Mouse (Mus musculus): Measurements from ENCODE around the gene Mnt. TPM values are rescaled to one million over a fixed set of nuclear protein-coding genes. Genes with fewer than 3 reads are reported as not detected.
A peak's percentile ranks its signal among the peaks of the same experiment; 100 is the strongest.
"Not testable (repeated sequence)": the region's sequence is repeated elsewhere in the genome, so short reads cannot be mapped to it uniquely, and the experiment has no call there.

Gene Mnt
- 3.0 and 3.7 TPM in 2 replicates for polyA plus RNA-seq (2015; fragmentation: Nextera tagmentation; extraction: Ambion mirVana)

DNA sequence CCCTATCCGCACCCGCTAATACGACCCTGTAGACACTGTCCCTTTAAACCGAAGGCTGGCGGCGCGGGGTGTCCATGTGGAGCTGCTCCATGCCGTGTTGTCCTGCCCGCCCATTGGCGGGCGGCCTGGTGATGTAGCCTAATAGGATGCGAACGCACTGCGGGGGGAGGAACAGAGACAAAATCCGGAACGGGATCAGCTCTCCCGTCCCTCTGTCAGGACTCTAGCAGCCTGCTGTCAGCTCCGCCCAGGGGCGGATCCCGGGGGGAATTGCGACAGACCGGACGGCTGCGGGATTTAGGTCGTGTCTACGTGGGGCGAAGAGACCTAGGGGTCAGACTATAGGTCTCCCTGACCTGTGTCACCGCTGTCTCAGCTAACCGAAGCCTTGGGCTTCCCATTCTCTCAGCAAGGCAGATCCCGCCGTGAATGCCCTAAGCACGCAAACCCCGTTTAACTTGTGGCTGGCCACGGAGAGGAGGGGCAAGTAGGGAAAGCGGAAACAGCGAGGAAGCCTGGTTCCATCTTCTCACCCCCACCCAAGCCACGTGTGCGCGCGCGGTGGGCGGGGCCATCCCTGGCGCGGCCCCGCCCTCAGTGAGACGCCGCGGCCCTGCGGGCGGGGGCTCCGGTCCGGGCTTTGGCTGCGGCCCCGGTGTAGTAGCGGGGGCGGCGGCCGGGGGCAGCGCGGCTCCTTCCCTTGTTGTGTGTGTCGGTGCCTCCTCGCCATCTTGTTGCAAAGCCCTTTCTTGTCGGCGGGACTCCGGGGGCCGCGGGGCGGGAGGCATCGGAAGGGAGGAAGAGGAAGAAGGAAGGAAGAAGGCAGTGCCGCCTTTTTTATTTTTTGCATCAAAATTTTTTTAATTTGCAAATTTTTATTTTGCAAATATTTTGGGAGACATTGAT is at the start of gene Mnt:
Gene Mnt (plus strand): TSS at position 665 of the 906 bp plus-strand sequence.
- peak within 1 kb of the TSS; percentile 85 for H3K9ac ChIP-seq
- H3K36me3 ChIP-seq: no peaks in the 10 kb centered on the region
- WGBS: under 1% methylated on average over 70 of the region's 70 CpGs
- H3K4me3 ChIP-seq: peak within 1 kb of the TSS; percentile 90
- no peaks in the 10 kb centered on the region for H3K27me3 ChIP-seq
- H3K4me1 ChIP-seq (replicated peaks): peaks cover 43% of the 10 kb centered on the region
- peak within 1 kb of the TSS; percentile 97 for H3K27ac ChIP-seq
- peak within 1 kb of the TSS; percentile 83 for H3K4me2 ChIP-seq
- H3K9me3 ChIP-seq (replicated peaks): no peaks in the 10 kb centered on the region
- ATAC-seq (replicated peaks; ENCODE audit: insufficient number of reproducible peaks, insufficient read depth, low FRiP score, low read depth): peak; percentile 76

DNA sequence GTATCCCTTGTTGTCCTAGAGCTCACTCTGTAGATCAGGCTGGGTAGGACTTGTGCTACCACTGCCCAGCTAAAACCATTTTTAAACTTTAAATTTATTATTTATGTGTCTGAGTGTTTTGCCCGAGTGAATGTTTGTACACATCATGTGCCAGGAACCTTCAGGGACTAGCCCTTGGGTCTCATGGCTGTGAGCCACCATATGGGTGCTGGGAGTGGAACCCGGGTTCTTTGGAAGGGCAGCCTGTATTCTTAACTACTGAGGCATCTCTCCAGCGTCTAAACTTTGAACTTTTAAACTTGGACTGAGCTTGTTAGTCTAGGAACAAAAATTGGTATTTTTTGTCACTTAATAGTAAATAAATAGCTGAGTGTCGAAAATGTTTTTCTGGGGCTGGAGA is 37.8 kb upstream of the Mnt start:
- Histone ChIP-seq H3K27ac (no peak overlapping the region), H3K9me3 (replicated peaks) (no peaks in the 10 kb centered on the region), H3K4me2 (no peak overlapping the region), H3K4me1 (replicated peaks) (no peaks in the 10 kb centered on the region), H3K4me3 (no peak overlapping the region), H3K36me3 (peaks cover 56% of the 10 kb centered on the region), H3K9ac (no peak overlapping the region), H3K27me3 (no peaks in the 10 kb centered on the region)
- ATAC-seq (replicated peaks; ENCODE audit: insufficient number of reproducible peaks, insufficient read depth, low FRiP score, low read depth): no peak
- WGBS: 90% methylated on average over 4 of the region's 4 CpGs

DNA sequence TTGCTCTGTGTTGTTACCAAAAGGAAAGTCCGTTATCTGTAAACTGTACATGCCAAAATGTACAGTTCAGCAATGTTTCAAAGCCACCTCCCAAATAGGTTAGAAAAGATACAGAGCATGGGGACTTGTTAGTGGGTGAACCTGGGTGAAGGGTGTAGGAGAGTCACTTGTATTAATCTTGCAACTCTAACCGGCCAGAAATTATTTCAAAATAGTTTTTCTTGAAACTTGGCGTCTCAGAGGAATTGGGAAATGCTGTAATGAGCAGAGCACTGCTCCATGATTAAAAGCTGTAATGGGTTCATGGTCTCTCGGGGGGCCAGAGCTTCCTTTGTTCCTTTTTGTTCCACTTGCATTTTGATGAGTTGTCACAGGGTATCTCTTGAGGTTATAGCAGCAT is 30.1 kb upstream of the Mnt start:
- no peak overlapping the region for H3K4me3 ChIP-seq
- H3K9ac ChIP-seq: no peak overlapping the region
- no peak for ATAC-seq (replicated peaks; ENCODE audit: insufficient number of reproducible peaks, insufficient read depth, low FRiP score, low read depth)
- no peak overlapping the region for H3K4me2 ChIP-seq
- 85% methylated on average over 4 of the region's 4 CpGs for WGBS
- peaks cover 58% of the 10 kb centered on the region for H3K36me3 ChIP-seq
- no peaks in the 10 kb centered on the region for H3K9me3 ChIP-seq (replicated peaks)
- no peaks in the 10 kb centered on the region for H3K27me3 ChIP-seq
- H3K27ac ChIP-seq: no peak overlapping the region
- H3K4me1 ChIP-seq (replicated peaks): no peaks in the 10 kb centered on the region

DNA sequence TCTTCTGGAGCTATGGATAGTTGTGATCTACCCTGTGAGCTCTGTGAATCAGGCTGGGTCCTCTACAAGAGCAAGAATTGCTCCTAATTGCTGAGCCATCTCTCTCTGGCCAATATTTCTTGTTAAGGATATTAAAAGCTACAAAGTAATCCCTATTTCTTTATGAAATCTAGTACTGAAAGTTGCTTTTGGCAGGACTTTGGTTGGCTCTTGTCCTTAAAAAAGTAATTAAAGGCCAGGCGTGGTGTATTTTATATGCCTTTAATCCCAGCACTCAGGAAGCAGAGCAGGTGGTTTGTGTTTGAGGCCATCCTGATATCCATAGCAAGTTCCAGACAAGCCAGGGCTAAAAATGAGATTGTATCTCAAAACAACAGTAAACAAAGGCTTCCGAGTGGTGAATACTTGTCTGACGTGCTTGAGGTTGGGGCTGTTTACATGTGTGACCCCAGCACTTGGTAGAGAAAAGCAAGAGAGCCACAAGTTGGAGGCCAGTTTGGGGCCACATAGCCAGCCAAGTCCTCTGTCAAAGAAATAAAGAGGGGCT is 26.6 kb upstream of the Mnt start:
- WGBS: 78% methylated on average over 3 of the region's 3 CpGs
- H3K27ac ChIP-seq: no peak overlapping the region
- no peak overlapping the region for H3K4me3 ChIP-seq
- H3K9me3 ChIP-seq (replicated peaks): no peaks in the 10 kb centered on the region
- no peak for ATAC-seq (replicated peaks; ENCODE audit: insufficient number of reproducible peaks, insufficient read depth, low FRiP score, low read depth)
- no peaks in the 10 kb centered on the region for H3K27me3 ChIP-seq
- no peak overlapping the region for H3K9ac ChIP-seq
- no peak overlapping the region for H3K4me2 ChIP-seq
- H3K4me1 ChIP-seq (replicated peaks): no peaks in the 10 kb centered on the region
- peaks cover 35% of the 10 kb centered on the region for H3K36me3 ChIP-seq

DNA sequence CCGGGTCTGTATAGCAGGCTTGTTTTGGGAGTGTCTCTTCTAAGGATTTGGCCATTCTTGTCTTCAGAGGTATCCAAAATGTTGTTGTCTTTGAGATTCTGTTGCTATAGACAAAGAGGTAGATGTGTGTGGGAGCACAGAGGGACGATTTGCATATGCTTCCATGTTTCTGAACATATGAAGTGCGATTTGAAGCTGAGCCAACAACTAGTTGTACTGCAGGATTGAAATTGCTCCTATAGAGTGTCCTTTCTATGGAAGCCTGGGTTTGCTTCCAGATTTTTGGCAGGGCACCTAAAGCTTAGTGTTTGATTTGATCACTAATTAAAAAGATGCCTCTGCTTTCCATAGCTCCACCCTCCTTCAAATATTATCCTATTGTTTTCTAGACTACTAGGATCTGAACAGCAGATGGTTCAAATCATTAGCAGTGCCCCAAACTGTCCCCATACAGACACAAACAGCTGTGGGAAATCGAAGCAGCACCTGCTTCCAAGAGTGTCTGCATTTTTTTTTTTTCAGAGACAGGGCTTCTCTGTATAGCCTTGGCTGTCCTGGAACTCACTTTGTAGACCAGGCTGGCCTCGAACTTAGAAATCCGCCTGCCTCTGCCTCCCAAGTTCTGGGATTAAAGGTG is 23.4 kb upstream of the Mnt start:
- peaks cover 30% of the 10 kb centered on the region for H3K36me3 ChIP-seq
- H3K4me3 ChIP-seq: no peak overlapping the region
- H3K27ac ChIP-seq: no peak overlapping the region
- no peaks in the 10 kb centered on the region for H3K9me3 ChIP-seq (replicated peaks)
- peaks cover 5% of the 10 kb centered on the region for H3K4me1 ChIP-seq (replicated peaks)
- 88% methylated on average over 6 of the region's 6 CpGs for WGBS
- no peak overlapping the region for H3K4me2 ChIP-seq
- no peak for ATAC-seq (replicated peaks; ENCODE audit: insufficient number of reproducible peaks, insufficient read depth, low FRiP score, low read depth)
- H3K27me3 ChIP-seq: no peaks in the 10 kb centered on the region
- H3K9ac ChIP-seq: no peak overlapping the region

DNA sequence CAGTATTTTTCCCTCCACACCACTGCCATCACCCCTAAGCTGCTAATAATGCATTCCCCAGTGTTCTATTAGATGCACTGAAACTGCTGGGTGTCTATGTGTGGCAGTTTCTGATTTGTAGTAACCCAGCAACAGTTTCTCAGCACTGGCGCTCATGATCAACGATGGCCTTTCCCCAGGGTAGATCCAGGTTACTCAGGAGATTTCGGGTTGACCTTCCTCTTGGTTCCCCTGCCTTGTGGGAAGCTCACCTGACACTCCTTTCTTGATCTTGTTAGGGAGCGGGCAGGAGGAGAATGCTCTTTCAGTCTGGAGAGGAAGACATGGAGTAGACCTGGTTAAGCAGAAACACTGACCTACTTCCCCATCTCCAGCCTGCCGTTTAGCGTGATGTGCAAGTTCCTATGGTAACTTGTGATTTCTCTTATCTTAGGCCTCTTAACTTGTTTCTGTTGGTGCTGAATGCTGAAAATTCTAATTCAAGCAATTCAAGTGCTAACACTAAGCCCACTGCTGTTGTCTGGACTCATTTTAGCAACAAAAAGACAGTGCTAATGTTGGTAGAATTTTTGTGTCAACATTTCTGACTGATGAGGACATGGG is 22.4 kb upstream of the Mnt start:
- Histone ChIP-seq H3K4me2 (no peak overlapping the region), H3K9me3 (replicated peaks) (no peaks in the 10 kb centered on the region), H3K4me1 (replicated peaks) (peaks cover 5% of the 10 kb centered on the region), H3K36me3 (peaks cover 26% of the 10 kb centered on the region), H3K27ac (no peak overlapping the region), H3K4me3 (no peak overlapping the region), H3K9ac (no peak overlapping the region), H3K27me3 (no peaks in the 10 kb centered on the region)
- ATAC-seq (replicated peaks; ENCODE audit: insufficient number of reproducible peaks, insufficient read depth, low FRiP score, low read depth): no peak
- WGBS: 88% methylated on average over 6 of the region's 6 CpGs

DNA sequence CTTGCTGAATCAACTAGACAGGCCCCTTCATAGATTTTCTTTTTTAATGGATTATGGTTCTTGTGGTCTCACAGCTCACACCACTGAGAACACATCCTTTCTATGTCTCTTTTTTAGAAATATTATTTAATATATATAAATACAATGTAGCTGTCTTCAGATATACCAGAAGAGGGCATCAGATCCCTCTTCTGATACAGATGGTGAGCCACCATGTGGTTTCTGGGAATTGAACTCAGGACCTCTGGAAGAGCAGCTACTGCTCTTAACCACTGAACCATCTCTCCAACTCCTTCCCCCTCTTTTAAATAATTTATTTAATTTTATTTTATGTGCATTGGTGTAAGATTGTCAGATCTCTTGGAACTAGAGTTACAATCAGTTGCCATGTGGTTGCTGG is 20.6 kb upstream of the Mnt start:
- H3K9ac ChIP-seq: no peak overlapping the region

DNA sequence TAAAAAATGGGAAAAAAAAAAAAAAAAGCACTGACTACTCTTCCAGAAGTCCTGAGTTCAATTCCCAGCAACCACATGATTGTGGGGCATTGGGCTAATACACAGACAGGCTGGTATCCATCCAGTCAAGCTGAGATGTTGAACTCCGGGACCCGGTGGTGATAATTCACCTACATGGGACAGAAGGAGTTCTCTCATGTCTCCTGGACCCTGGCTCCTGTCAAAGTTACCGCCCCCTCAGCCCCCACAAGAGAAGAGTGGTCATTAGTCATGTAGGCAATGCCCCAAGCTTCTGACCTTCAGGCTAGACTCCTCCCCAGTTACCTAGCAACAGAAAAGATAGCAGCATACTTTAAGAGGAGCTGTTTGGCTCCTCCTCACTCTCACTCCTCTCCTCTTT is 19.7 kb upstream of the Mnt start:
- 38% methylated on average over 3 of the region's 3 CpGs for WGBS
- H3K9ac ChIP-seq, H3K27ac ChIP-seq: not testable (repeated sequence)

More for the DNA sequence above, 20.6 kb upstream of the Mnt start:
- ATAC-seq (replicated peaks; ENCODE audit: insufficient number of reproducible peaks, insufficient read depth, low FRiP score, low read depth): no peak
- H3K36me3 ChIP-seq: peaks cover 11% of the 10 kb centered on the region; the same call in 1 of the 2 replicates
- H3K9me3 ChIP-seq (replicated peaks): no peaks in the 10 kb centered on the region
- H3K4me1 ChIP-seq (replicated peaks): peaks cover 5% of the 10 kb centered on the region
- H3K4me3 ChIP-seq: no peak overlapping the region
- no peak overlapping the region for H3K4me2 ChIP-seq
- no peak overlapping the region for H3K27ac ChIP-seq
- no peaks in the 10 kb centered on the region for H3K27me3 ChIP-seq

DNA sequence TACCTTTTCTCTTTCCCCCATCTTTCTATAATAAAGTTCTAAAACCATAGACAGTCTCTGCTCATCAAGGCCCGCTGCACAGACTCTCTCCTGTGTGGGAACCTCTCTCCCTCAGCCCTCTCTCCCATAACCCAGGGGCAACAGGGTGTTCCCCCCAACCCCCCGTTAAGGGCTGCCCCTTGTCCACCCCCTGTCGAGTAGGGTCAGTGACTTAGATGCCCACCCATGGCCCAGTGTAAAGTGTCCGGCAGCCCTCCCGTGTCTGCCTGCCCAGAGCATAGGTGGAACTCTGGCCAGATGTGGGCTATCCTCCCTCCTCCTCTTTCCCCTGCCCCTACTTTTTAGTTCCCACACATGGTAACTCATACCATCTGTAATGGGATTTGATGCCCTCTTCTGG is 19.2 kb upstream of the Mnt start:
- H3K27ac ChIP-seq: no peak overlapping the region
- no peak overlapping the region for H3K4me2 ChIP-seq

More for the DNA sequence above, 19.7 kb upstream of the Mnt start:
- H3K4me1 ChIP-seq (replicated peaks); H3K36me3 ChIP-seq; H3K4me3 ChIP-seq; H3K4me2 ChIP-seq; H3K27me3 ChIP-seq; ATAC-seq (replicated peaks; ENCODE audit: insufficient number of reproducible peaks, insufficient read depth, low FRiP score, low read depth); H3K9me3 ChIP-seq (replicated peaks): not testable (repeated sequence)

DNA sequence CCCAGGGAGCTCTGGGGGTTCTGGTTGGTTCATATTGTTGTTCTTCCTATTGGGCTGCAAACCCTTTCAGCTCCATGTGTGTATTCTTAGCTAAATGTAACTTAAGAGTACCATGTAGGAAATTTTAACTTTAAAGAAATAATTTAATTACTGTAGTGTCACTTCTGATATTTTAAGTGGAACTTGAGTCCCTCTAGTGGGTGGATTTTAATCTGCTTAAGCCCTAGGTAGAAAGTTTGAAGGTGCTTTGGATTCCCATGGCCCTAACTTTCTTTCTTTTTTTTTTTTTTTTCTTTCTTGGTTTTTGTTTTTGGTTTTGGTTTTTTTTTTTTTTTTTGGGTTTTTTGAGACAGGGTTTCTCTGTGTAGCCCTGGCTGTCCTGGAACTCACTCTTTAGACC is 14.9 kb upstream of the Mnt start:
- no peaks in the 10 kb centered on the region for H3K27me3 ChIP-seq
- H3K9me3 ChIP-seq (replicated peaks): no peaks in the 10 kb centered on the region
- ATAC-seq (replicated peaks; ENCODE audit: insufficient number of reproducible peaks, insufficient read depth, low FRiP score, low read depth): no peak
- no peak overlapping the region for H3K4me2 ChIP-seq
- peaks cover 5% of the 10 kb centered on the region for H3K4me1 ChIP-seq (replicated peaks)
- no peak overlapping the region for H3K27ac ChIP-seq
- no peak overlapping the region for H3K9ac ChIP-seq
- peaks cover 19% of the 10 kb centered on the region; the same call in 1 of the 2 replicates for H3K36me3 ChIP-seq
- H3K4me3 ChIP-seq: no peak overlapping the region

More for the DNA sequence above, 19.2 kb upstream of the Mnt start:
- ATAC-seq (replicated peaks; ENCODE audit: insufficient number of reproducible peaks, insufficient read depth, low FRiP score, low read depth): no peak
- Histone ChIP-seq H3K4me1 (replicated peaks) (peaks cover 5% of the 10 kb centered on the region), H3K9me3 (replicated peaks) (no peaks in the 10 kb centered on the region), H3K4me3 (no peak overlapping the region), H3K9ac (no peak overlapping the region), H3K36me3 (peaks cover 3% of the 10 kb centered on the region; the same call in 1 of the 2 replicates), H3K27me3 (no peaks in the 10 kb centered on the region)
- 66% methylated on average over 5 of the region's 5 CpGs for WGBS

DNA sequence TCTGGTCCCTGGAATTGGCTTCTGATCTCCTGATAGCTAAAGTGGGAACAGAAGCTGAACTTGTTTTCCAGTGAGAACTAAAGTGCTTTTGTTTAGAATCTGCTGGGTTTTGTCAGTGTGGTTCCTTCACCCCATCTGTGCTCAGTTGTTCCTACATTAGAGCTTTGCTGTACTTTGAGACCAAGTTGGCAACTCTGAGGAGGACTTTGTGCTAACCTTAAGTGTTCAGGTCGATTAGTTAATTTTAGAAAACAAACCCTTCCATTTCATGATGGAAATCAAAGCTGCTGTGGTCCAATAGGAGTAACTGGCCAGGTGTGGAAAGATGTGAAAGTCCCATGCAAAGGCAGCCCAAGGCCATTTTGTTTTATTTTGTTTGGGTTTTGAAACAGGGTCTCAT is 9.8 kb upstream of the Mnt start:
- H3K4me1 ChIP-seq (replicated peaks): peaks cover 1% of the 10 kb centered on the region; the same call in 1 of the 2 replicates
- no peak for ATAC-seq (replicated peaks; ENCODE audit: insufficient number of reproducible peaks, insufficient read depth, low FRiP score, low read depth)
- H3K27me3 ChIP-seq: no peaks in the 10 kb centered on the region
- H3K4me3 ChIP-seq: no peak overlapping the region
- H3K9me3 ChIP-seq (replicated peaks): no peaks in the 10 kb centered on the region
- no peak overlapping the region for H3K4me2 ChIP-seq
- 70% methylated on average over 1 of the region's 1 CpGs for WGBS
- H3K9ac ChIP-seq: no peak overlapping the region
- H3K36me3 ChIP-seq: peaks cover 19% of the 10 kb centered on the region; the same call in 1 of the 2 replicates
- no peak overlapping the region for H3K27ac ChIP-seq
